Mouse (Mus musculus) kidney, adult 2 months (tissue): ENCODE data around the gene Igsf11.

Experiments used
- CTCF ChIP-seq: fragments of 200-500 bp; conservative IDR thresholded peaks from 2 replicates; pipeline ENCODE4 v1.5.1; 2011; ENCODE audit warnings: low read depth, mild to moderate bottlenecking, control low read depth, low read length, moderate library complexity, mixed read lengths; ENCODE audit not compliant: insufficient read depth, insufficient read length
- POLR2A ChIP-seq: fragments of 200-500 bp; IDR thresholded peaks from one replicate; pipeline ENCODE4 v1.6.1; 2011; ENCODE audit warnings: low read depth, low read length, control low read depth

DNA sequence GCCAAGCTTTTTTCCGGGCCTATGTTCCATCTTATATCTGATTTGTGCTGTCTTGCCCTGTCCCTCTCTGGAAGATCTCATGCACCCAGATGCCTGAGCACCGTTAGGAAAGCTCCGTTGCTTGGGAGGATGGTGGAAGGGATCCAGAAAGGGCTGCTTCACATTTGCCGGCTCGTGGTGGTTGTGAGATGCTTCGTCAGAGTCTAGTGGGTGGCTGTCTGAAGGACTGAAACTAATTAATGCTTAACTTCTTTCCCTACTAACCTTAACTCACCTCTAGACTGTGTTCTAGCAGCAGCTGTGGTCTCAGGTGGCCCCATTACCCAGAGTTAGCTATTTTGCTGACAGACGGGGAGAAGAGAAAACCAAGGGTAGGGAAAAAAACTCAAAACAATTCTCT is 54.0 kb downstream of the Igsf11 start:
- TF ChIP-seq CTCF, result no peak
- TF ChIP-seq POLR2A, result no peak
